Mouse (Mus musculus): ENCODE data around the gene Tor1a.
A peak's percentile ranks its signal among the peaks of the same experiment; 100 is the strongest.
"Not testable (repeated sequence)": the region's sequence is repeated elsewhere in the genome, so short reads cannot be mapped to it uniquely, and the experiment has no call there.

Tor1a gene

GRCm38 (mm10) chr2:30954797-30955196, 12.9 kb downstream of the Tor1a start:
- DNase-seq (ENCODE audit: low spot score), result no peak

- DNase-seq (ENCODE audit: low spot score), result peak; percentile 83
Observed at GRCm38 (mm10) chr2:30952824-30953490, 14.8 kb downstream of the Tor1a start, which contains the start of gene Tor1b. Gene Tor1b (plus strand): TSS chr2:30952959.

GRCm38 (mm10) chr2:30952457-30952823, 15.3 kb downstream of the Tor1a start:
- DNase-seq (ENCODE audit: low spot score), result no peak

- DNase-seq (ENCODE audit: low spot score), result peak; percentile 80
Observed at GRCm38 (mm10) chr2:30942603-30943011, 25.1 kb downstream of the Tor1a start.

GRCm38 (mm10) chr2:30942116-30942515, 25.6 kb downstream of the Tor1a start:
- DNase-seq (ENCODE audit: low spot score), result not testable (repeated sequence)

GRCm38 (mm10) chr2:30941586-30941985, 26.1 kb downstream of the Tor1a start:
- DNase-seq (ENCODE audit: low spot score), result no peak

- no peak for DNase-seq (ENCODE audit: low spot score)
Observed at GRCm38 (mm10) chr2:30938574-30938991, 29.1 kb downstream of the Tor1a start.

GRCm38 (mm10) chr2:30937731-30938130, 30.0 kb downstream of the Tor1a start:
- no peak for DNase-seq (ENCODE audit: low spot score)

- DNase-seq (ENCODE audit: low spot score), result no peak
Observed at GRCm38 (mm10) chr2:30936808-30937207, 30.9 kb downstream of the Tor1a start.

GRCm38 (mm10) chr2:30933917-30934450, 33.7 kb downstream of the Tor1a start:
- DNase-seq (ENCODE audit: low spot score), result peak; percentile 71

GRCm38 (mm10) chr2:30933032-30933431, 34.7 kb downstream of the Tor1a start:
- DNase-seq (ENCODE audit: low spot score), result no peak

- no peak for DNase-seq (ENCODE audit: low spot score)
Observed at GRCm38 (mm10) chr2:30931922-30932321, 35.8 kb downstream of the Tor1a start.

- DNase-seq (ENCODE audit: low spot score), result not testable (repeated sequence)
Observed at GRCm38 (mm10) chr2:30930846-30931245, 36.9 kb downstream of the Tor1a start.

GRCm38 (mm10) chr2:30929483-30930045, 38.2 kb downstream of the Tor1a start, which contains the start of gene Ptges:
Gene Ptges (minus strand): TSS chr2:30929863.
- peak; percentile 84 for DNase-seq (ENCODE audit: low spot score)

- DNase-seq (ENCODE audit: low spot score), result peak; percentile 75
Observed at GRCm38 (mm10) chr2:30928893-30929482, 38.7 kb downstream of the Tor1a start.

- DNase-seq (ENCODE audit: low spot score), result peak; percentile 81
Observed at GRCm38 (mm10) chr2:30927844-30928628, 39.7 kb downstream of the Tor1a start.

GRCm38 (mm10) chr2:30927151-30927781, 40.5 kb downstream of the Tor1a start:
- DNase-seq (ENCODE audit: low spot score), result no peak

- no peak for DNase-seq (ENCODE audit: low spot score)
Observed at GRCm38 (mm10) chr2:30926381-30926780, 41.4 kb downstream of the Tor1a start.

GRCm38 (mm10) chr2:30925181-30925580, 42.6 kb downstream of the Tor1a start:
- DNase-seq (ENCODE audit: low spot score), result no peak

GRCm38 (mm10) chr2:30923099-30923498, 44.6 kb downstream of the Tor1a start:
- no peak for DNase-seq (ENCODE audit: low spot score)

- peak; percentile 59 for DNase-seq (ENCODE audit: low spot score)
Observed at GRCm38 (mm10) chr2:30920216-30920615, 47.5 kb downstream of the Tor1a start.

Data from MN1 (cell line).